Mouse (Mus musculus): Measurements from ENCODE around the gene Dchs1.
A peak's percentile ranks its signal among the peaks of the same experiment; 100 is the strongest.
"Not testable (repeated sequence)": the region's sequence is repeated elsewhere in the genome, so short reads cannot be mapped to it uniquely, and the experiment has no call there.

Dchs1 gene

DNA sequence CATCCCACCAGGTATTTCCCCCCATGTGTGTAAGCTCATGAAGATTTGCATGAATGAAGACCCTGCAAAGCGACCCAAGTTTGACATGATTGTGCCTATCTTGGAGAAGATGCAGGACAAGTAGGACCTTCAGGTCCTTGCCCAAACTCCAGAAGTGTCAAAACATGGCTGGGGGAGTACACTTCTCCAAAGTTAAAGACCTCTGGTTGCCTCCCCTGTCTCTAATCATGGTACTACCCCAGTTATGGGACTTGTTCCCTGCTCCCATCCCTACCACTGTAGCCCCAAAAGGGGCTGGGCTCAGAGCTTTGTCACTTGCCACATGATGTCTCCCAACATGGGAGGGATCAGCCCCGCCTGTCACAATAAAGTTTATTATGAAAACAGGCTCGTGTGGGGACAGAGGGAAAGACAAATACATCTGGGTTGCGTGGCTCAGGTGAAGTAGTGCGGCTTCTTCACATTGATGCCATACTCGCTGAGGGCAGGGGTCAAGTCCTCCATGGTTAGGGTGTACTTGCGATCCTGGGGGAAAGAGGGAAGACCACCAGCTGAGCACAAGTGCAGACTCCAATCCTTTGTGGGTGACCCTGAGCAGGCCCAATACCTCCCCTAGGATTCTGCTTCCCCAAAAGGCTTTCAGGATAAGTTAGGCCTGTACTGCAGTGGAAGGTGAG is 44.8 kb downstream of the Dchs1 start:
- not testable (repeated sequence) for DNase-seq (ENCODE audit: low read depth)

DNA sequence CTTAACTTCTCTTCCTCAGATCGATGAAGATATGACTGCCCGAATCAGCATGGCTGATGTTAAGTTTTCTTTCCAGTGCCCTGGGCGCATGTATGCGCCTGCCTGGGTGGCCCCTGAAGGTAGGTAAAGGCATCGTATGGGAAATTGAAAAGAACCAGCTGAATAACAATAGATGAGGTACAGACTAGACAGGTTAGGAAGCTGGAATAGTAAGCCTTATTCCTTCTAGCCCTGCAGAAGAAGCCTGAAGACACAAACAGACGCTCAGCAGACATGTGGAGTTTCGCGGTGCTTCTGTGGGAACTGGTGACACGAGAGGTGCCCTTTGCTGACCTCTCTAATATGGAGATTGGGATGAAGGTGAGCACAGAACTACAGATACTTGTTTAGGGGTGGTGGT is 45.5 kb downstream of the Dchs1 start:
- DNase-seq (ENCODE audit: low read depth) = no peak

- no peak for DNase-seq (ENCODE audit: low read depth)
Measured at GRCm38 (mm10) chr7:105740851-105741250, 46.6 kb downstream of the Dchs1 start.

DNA sequence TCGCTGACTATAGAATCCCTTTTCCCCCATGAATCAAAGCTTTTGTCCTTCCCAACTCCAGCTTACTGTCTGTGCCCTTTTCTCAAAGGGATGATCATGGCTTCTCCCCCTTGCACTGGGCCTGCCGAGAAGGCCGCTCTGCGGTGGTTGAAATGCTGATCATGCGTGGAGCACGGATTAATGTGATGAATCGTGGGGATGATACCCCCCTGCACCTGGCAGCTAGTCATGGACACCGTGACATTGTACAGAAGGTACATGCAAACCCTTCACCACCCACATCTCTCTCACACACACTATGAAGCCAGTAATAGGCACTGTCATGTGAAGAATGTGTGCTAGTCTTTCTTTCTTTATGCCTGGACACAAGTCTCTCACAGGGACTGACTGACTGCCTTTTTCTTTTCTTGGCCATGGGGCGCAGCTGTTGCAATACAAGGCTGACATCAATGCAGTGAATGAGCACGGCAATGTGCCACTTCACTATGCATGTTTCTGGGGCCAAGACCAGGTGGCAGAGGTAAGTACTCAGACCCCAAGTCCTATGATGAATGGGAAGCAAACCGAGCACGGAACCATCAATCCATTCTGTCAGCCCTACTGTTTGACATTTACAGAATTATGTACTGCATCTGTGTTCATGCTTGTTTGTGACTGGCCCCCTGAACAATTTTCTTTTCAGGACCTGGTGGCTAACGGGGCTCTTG is 47.2 kb downstream of the Dchs1 start:
- DNase-seq (ENCODE audit: low read depth) = no peak

DNA sequence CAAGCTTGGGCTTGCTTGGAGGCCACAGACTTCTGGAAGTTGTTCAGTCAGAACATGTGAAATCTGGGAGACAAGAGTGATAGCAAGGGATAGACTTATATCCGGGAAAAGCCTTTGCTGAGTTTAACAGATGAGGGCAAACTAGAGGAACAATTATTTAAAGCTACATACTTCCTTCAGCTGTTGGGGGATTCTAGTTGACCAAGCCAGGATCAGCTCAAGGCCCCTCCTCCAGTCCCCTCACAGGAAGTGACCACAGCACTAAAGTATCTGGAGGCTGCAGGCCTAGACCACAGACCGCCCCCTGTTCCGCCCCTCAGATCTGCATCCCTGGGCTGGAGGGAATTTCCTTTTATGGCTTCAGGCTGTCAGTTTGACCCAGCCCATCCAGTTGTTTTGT is 48.5 kb downstream of the Dchs1 start:
- DNase-seq (ENCODE audit: low read depth) = peak; percentile 90

GRCm38 (mm10) chr7:105738286-105738685 is 49.2 kb downstream of the Dchs1 start:
- no peak for DNase-seq (ENCODE audit: low read depth)

- no peak for DNase-seq (ENCODE audit: low read depth)
Measured at GRCm38 (mm10) chr7:105737648-105738047, 49.8 kb downstream of the Dchs1 start.

- DNase-seq (ENCODE audit: low read depth) = peak; percentile 67
Measured at GRCm38 (mm10) chr7:105736911-105737521, 50.4 kb downstream of the Dchs1 start, which contains the start of gene Rrp8. Gene Rrp8 (minus strand): TSS chr7:105737385.

DNA sequence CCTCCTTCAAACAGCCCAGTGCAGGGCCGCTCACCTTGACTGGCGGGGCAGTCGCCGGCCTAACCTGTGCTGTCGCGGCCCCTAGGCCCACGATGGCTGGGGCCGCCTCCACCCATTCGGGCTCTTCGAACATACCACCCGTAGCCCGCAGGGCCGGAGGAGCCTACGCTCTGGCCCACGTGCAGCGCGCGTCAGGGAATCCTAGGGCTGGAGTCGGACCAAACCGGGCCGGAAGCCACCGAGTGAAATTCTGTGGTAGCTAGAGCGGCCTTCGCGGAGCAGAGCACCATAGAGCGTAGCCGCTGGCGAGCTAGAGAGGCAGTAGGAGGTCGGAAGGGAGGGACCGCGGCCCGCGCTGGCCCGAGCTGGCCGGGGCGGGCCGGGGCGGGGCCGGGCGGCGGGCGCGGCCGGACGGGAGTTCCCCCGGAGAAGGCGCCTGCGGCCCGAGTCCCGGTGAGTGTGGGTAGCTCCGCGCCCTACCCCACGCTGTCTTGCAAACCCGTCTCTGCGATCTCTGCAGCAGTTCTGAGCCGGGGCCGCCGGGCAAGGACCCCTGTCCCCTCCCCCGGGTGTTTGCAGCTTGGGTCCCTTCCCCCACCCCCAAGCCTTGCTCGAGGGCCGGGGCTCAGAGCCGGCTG is 51.1 kb downstream of the Dchs1 start, which contains the start of gene Ilk:
Gene Ilk, plus strand, starts transcription at position 329 of the 638 bp plus-strand sequence.
- peak; percentile 94 for DNase-seq (ENCODE audit: low read depth)

- DNase-seq (ENCODE audit: low read depth) = not testable (repeated sequence)
Measured at GRCm38 (mm10) chr7:105735464-105735863, 52.0 kb downstream of the Dchs1 start.

- no peak for DNase-seq (ENCODE audit: low read depth)
Measured at GRCm38 (mm10) chr7:105734826-105735225, 52.6 kb downstream of the Dchs1 start.

GRCm38 (mm10) chr7:105733836-105734235 is 53.6 kb downstream of the Dchs1 start:
- no peak for DNase-seq (ENCODE audit: low read depth)

- DNase-seq (ENCODE audit: low read depth) = peak; percentile 45
Measured at GRCm38 (mm10) chr7:105728701-105729428, 58.6 kb downstream of the Dchs1 start.

GRCm38 (mm10) chr7:105726980-105727325 is 60.5 kb downstream of the Dchs1 start:
- no peak for DNase-seq (ENCODE audit: low read depth)

DNA sequence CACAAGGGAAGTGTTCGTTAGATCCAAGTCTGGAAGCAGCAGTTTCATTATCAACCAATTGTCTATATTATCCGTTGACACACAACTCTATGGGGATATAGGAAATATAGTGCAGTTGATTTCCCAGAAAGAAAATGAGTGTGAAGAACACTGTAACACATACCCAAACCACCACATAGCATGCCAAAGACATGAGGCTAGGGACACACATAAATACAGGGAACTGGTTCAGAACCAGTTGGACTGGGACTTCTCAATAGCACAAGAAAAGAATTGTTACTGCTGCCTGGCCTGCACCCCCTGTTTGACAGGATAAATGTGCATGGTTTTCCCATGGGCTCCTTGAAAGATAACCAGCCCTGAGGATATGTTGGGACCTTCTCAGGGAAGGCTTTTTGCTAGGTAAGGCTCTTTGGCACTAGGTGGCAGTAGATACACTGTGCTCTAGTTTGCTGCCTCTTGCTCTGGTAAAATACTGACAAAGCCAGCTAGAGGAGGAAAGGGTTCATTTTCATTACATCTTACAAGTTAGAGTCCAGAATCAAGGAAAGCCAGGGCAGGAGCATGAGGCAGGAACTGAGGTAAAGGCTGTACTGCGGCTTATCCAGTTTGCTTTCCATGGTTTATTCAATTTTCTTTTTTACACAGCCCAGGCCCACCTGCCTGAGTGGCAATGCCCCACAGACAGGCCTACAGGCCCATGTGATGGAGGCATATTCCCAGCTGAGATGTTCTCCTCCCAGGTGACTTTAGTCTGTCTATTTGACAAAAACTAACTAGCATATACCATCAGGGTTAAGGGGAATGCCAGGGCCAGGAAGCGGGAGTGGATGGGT is 61.1 kb downstream of the Dchs1 start:
- DNase-seq (ENCODE audit: low read depth) = peak; percentile 81

- peak; percentile 29 for DNase-seq (ENCODE audit: low read depth)
Measured at GRCm38 (mm10) chr7:105721916-105722315, 65.5 kb downstream of the Dchs1 start.

DNA sequence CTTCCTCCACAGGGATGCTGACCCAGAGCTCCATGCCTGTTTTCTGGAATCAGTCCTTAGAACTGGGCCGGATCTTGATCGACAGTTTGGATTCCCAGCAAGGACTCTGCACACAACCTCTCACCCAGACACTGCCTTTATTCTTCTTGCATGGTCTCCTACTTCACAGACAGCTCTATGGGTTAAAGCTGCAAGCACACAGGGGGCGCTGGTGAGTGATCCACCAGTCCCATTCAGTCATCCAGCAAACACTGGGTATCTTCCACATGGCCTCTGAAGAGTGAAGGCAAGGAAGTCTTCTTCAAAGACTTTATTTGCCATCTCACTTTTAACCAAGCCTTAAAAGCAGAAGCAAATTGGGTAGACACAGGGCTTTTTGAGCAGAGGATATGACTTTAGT is 72.1 kb downstream of the Dchs1 start:
- DNase-seq (ENCODE audit: low read depth) = no peak

DNA sequence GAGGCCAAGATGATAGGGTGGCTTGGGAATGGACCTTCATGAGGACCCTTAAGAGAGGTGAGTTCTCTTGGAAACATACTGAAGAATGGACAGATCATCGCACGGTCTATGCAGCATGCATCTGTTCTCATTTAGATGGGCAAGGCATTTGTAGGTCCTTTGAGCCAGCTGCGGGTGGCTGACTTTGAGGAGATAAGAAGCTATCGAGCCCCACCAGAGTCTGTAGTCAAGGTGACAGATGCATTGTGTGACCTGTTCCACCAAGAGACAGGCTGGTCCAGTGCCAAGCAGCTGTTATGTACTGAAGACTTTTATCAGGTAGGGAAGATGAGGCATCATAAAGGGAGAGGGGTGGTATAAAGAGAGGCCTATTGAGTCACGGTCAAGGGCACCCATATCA is 78.7 kb downstream of the Dchs1 start:
- DNase-seq (ENCODE audit: low read depth) = no peak

GRCm38 (mm10) chr7:105703816-105704215 is 83.6 kb downstream of the Dchs1 start:
- no peak for DNase-seq (ENCODE audit: low read depth)

- no peak for DNase-seq (ENCODE audit: low read depth)
Measured at GRCm38 (mm10) chr7:105703184-105703583, 84.3 kb downstream of the Dchs1 start.
